Mouse (Mus musculus) limb, embryonic 14.5 days (tissue): Measurements from ENCODE around the gene Szrd1. TPM values are rescaled to one million over a fixed set of nuclear protein-coding genes. Genes with fewer than 3 reads are reported as not detected.

Source experiments
- ATAC-seq: fragments of 200-750 bp; cut with Nextera tagmentation; 2 replicates; pipeline ENCODE4 v1.8.0; 2017; ENCODE audit warnings: low read depth, moderate number of reproducible peaks, moderate TSS enrichment; ENCODE audit not compliant: low FRiP score
- DNase-seq: peaks from one replicate; pipeline ENCODE4 v3.0.0-alpha.2; 2015; ENCODE audit warnings: low spot score
- H3K27ac ChIP-seq: fragments of 300-500 bp; sonication (generic); replicated peaks from 2 replicates; pipeline ENCODE4 v1.5.1; 2014; ENCODE audit warnings: low read depth, mild to moderate bottlenecking, low read length, moderate library complexity, mixed read lengths
- H3K27me3 ChIP-seq: fragments of 300-500 bp; sonication (generic); 2 replicates; pipeline ENCODE4 v1.6.1; 2014; ENCODE audit warnings: low read length, mixed read lengths; ENCODE audit not compliant: control insufficient read depth, insufficient read depth
- H3K36me3 ChIP-seq: fragments of 300-500 bp; sonication (generic); 2 replicates; pipeline ENCODE4 v1.6.1; 2014; ENCODE audit warnings: mild to moderate bottlenecking, low read length, moderate library complexity, mixed read lengths; ENCODE audit not compliant: control insufficient read depth, insufficient read depth
- H3K4me1 ChIP-seq: fragments of 300-500 bp; sonication (generic); 2 replicates; pipeline ENCODE4 v1.6.1; 2014; ENCODE audit warnings: antibody characterized with exemption, low read length, mixed read lengths; ENCODE audit not compliant: control insufficient read depth, insufficient read depth
- H3K4me2 ChIP-seq: fragments of 300-500 bp; sonication (generic); replicated peaks from 2 replicates; pipeline ENCODE4 v1.6.1; 2014; ENCODE audit warnings: low read depth, mild to moderate bottlenecking, low read length, moderate library complexity; ENCODE audit not compliant: severe bottlenecking
- H3K4me3 ChIP-seq: fragments of 300-500 bp; sonication (generic); replicated peaks from 2 replicates; pipeline ENCODE4 v1.5.1; 2014; ENCODE audit warnings: low read length
- H3K9ac ChIP-seq: fragments of 300-500 bp; sonication (generic); 2 replicates; pipeline ENCODE4 v1.6.1; 2014; ENCODE audit warnings: mild to moderate bottlenecking, low read depth, low read length, moderate library complexity; ENCODE audit not compliant: severe bottlenecking
- H3K9me3 ChIP-seq: fragments of 300-500 bp; sonication (generic); 2 replicates; pipeline ENCODE4 v1.6.1; 2016; ENCODE audit warnings: low read length; ENCODE audit not compliant: control insufficient read depth
- POLR2A ChIP-seq: fragments of 200-500 bp; IDR thresholded peaks from 2 replicates; pipeline ENCODE4 v1.8.0; 2012; ENCODE audit warnings: inconsistent platforms, mild to moderate bottlenecking, moderate library complexity, borderline replicate concordance; ENCODE audit not compliant: insufficient read depth, insufficient read length; ENCODE audit errors: extremely low read depth
- WGBS: fragments of 180-500 bp; shearing (Covaris S2); extraction: QIAGEN DNeasy Blood & Tissue Kit; methylation state at CpG from one replicate; pipeline ENCODE4 v1.1.7; 2014; 5-methylcytosine and 5-hydroxymethylcytosine counted together
- polyA plus RNA-seq, 2 experiments: library from polyadenylated mRNA; depleted of rRNA in 1 of 2; stranded (reverse) in 1 of 2; unstranded in 1 of 2; fragments of >200 nt; fragmentation: Nextera tagmentation in 1 of 2; extraction: Ambion mirVana in 1 of 2; gene quantifications; 2 replicates each; pipeline versions ENCODE4 v1.2.1 to v1.2.3; 2012 to 2014

Gene Szrd1
- polyA plus RNA-seq, 2 experiments: 38.6 to 63.7 TPM

DNA sequence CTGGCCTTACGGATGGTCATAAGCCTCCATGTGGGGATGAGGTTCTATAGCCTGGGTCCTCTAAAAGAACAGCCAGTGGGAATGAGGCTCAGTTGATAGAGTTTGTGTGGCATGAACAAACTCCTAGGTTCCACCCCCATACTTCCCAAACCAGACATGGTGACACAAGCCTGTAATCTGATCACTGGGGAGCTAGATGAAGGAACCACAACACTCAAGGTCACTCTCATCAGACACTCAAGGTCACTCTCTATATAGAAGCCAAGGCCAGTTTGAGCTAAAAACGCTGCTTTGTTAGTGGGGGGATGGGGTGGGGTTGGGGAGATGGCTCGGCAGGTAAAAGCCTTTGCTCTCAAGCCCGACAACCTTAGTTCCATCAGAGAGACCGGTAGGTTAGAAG, 39.6 kb downstream of the Szrd1 start:
- no peak overlapping the region for H3K4me3 ChIP-seq
- H3K4me1 ChIP-seq: no peaks in the 10 kb centered on the region
- H3K4me2 ChIP-seq: no peak overlapping the region
- H3K27me3 ChIP-seq: no peaks in the 10 kb centered on the region
- WGBS: 73% methylated on average over 5 of the region's 5 CpGs
- ATAC-seq (no peak), DNase-seq (no peak)
- TF ChIP-seq POLR2A: no peak
- no peak overlapping the region for H3K27ac ChIP-seq
- no peaks in the 10 kb centered on the region for H3K36me3 ChIP-seq
- no peak overlapping the region for H3K9ac ChIP-seq
- no peaks in the 10 kb centered on the region for H3K9me3 ChIP-seq

DNA sequence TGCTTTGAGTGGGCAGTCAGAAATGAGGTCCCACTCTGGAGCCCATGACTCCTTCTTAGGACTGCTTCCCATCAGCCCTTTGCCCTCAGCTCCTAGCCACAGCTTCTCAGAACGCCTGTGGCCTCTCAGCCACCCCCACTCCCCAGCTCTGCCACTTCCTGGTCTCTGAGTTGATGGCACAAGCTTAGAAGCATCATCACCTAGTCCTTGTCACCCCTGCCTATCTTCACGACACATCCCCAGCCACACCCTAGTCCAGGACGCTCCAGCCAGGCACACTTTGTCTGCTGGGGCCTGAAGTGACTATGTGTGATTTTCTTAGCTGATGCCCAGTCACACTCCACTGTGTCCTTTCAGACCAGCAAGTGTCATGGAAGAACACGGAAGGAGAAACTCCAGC, 40.6 kb downstream of the Szrd1 start:
- no peaks in the 10 kb centered on the region for H3K4me1 ChIP-seq
- no peak for TF ChIP-seq POLR2A
- DNase-seq: no peak
- WGBS: 70% methylated on average over 4 of the region's 4 CpGs
- H3K27ac ChIP-seq: no peak overlapping the region
- no peak overlapping the region for H3K9ac ChIP-seq
- no peaks in the 10 kb centered on the region for H3K36me3 ChIP-seq
- H3K27me3 ChIP-seq: no peaks in the 10 kb centered on the region
- H3K4me3 ChIP-seq: no peak overlapping the region
- no peaks in the 10 kb centered on the region for H3K9me3 ChIP-seq
- no peak overlapping the region for H3K4me2 ChIP-seq
- no peak for ATAC-seq

DNA sequence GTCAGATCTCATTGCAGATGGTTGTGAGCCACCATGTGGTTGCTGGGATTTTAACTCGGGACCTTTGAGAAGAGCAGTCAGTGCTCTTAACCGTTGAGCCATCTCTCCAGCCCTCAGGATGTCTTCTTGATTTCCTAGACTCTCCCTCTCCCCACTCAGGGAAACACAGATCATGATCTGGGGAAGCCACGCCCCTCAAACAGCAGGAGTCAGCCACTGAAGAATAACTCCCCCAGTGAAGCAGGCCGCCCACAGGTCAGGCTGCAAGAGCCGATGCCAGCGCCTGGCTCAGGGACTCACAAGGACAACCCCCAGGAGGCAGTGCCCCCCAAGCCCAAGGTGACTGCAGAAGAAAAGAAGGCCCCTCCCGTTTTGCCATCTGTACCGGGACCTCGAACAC, 42.9 kb downstream of the Szrd1 start:
- TF ChIP-seq POLR2A: no peak
- Histone ChIP-seq H3K4me2 (no peak overlapping the region), H3K27me3 (no peaks in the 10 kb centered on the region), H3K4me3 (no peak overlapping the region), H3K4me1 (no peaks in the 10 kb centered on the region), H3K27ac (no peak overlapping the region), H3K36me3 (no peaks in the 10 kb centered on the region), H3K9me3 (no peaks in the 10 kb centered on the region), H3K9ac (no peak overlapping the region)
- 29% methylated on average over 9 of the region's 9 CpGs for WGBS
- no peak for ATAC-seq
- DNase-seq: no peak

DNA sequence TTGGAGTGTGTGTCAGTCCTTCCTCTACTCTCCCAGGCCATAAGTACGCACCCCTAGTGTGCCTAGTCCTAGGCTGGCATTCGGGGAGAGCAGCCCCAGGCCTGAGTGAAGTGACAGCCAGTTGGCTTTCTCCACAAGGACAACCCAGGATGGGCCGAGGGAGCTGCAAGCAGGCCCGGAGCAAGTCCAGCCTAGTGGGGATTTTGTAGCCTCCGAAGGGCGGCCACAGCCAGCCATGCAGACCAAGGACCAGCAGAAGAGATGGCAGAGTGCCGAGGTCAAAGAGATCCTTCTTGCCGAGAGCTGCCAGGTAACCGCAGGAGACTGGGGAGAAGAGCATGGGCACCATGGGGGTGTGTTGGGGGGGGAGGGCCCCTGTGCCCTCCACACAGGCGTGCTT, 44.6 kb downstream of the Szrd1 start:
- ATAC-seq (no peak), DNase-seq (no peak)
- no peak overlapping the region for H3K27ac ChIP-seq
- H3K9me3 ChIP-seq: no peaks in the 10 kb centered on the region
- H3K4me1 ChIP-seq: no peaks in the 10 kb centered on the region
- 70% methylated on average over 10 of the region's 10 CpGs for WGBS
- H3K4me3 ChIP-seq: no peak overlapping the region
- no peaks in the 10 kb centered on the region for H3K27me3 ChIP-seq
- H3K36me3 ChIP-seq: no peaks in the 10 kb centered on the region
- no peak for TF ChIP-seq POLR2A
- no peak overlapping the region for H3K4me2 ChIP-seq
- no peak overlapping the region for H3K9ac ChIP-seq

DNA sequence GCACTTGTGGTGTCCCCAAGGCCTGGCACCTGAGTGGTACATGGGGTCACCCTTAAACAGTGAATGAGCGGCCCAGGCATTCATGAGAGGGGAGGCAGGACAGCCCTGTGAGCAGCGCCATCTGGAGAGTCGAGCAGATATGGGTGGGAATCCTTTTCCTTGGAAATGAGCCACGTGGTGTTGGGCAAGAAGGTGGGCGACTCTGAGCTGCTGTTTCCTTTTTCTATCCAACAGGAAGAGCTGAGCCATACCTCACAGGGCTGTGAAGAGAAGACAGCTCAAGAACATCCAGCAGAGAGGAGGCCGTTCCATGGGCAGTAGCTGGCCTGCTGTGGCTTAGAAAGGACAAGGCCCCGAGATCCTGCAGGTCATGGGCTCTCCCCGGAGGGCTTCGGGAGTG, 50.9 kb downstream of the Szrd1 start:
- Histone ChIP-seq H3K4me3 (no peak overlapping the region), H3K4me1 (no peaks in the 10 kb centered on the region), H3K36me3 (no peaks in the 10 kb centered on the region), H3K27me3 (no peaks in the 10 kb centered on the region), H3K9ac (no peak overlapping the region), H3K4me2 (no peak overlapping the region), H3K9me3 (no peaks in the 10 kb centered on the region), H3K27ac (no peak overlapping the region)
- WGBS: 77% methylated on average over 9 of the region's 9 CpGs
- no peak for ATAC-seq
- no peak for TF ChIP-seq POLR2A
- no peak for DNase-seq

DNA sequence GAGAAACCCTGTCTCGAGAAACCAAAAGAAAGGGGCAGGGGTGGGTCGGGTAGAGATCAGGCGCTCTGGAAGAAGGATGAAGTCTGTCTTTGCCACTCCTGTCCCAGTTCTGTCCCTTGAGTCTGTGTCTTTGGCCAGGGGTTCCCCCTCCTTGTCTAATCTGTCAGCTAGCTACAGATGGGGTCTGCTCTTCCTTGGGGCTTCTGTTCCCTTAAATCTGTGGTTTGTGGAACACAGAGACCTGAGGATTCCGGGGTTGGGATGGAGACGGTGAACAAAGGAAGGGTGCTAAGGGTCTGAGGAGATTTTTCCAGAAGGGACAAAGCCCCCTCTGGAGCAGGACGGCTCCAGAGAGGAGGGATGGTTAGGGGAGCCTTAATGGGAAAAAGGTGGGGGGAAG, 51.5 kb downstream of the Szrd1 start, which contains the start of gene Spata21:
Gene Spata21, plus strand, starts transcription at position 301 of the 400 bp plus-strand sequence.
- DNase-seq (no peak), ATAC-seq (no peak)
- no peak within 1 kb of the TSS for H3K4me2 ChIP-seq
- no peak for TF ChIP-seq POLR2A
- no peaks in the 10 kb centered on the region for H3K36me3 ChIP-seq
- H3K27ac ChIP-seq: no peak within 1 kb of the TSS
- 70% methylated on average over 6 of the region's 6 CpGs for WGBS
- no peaks in the 10 kb centered on the region for H3K4me1 ChIP-seq
- H3K27me3 ChIP-seq: no peaks in the 10 kb centered on the region
- H3K9me3 ChIP-seq: no peaks in the 10 kb centered on the region
- no peak within 1 kb of the TSS for H3K9ac ChIP-seq
- H3K4me3 ChIP-seq: no peak within 1 kb of the TSS
